Mouse (Mus musculus) left cerebral cortex, adult 2 months (tissue): Measurements from ENCODE around the gene Ppox. TPM values are rescaled to one million over a fixed set of nuclear protein-coding genes. Genes with fewer than 3 reads are reported as not detected.

ENCODE experiments used
- DNase-seq, 2 experiments: peaks; one replicate each; pipeline ENCODE4 v3.0.0; 2021 to 2022; ENCODE audit warnings: low spot score in 2 of 2, mixed read lengths in 1 of 2; ENCODE audit errors: extremely low spot score in 1 of 2
- H3K27ac ChIP-seq: fragments of 200-600 bp; 2 replicates; pipeline ENCODE4 v1.8.1; 2022
- H3K4me3 ChIP-seq: fragments of 200-600 bp; 2 replicates; pipeline ENCODE4 v1.8.1; 2022
- CTCF ChIP-seq: fragments of 200-600 bp; IDR thresholded peaks from 2 replicates; pipeline ENCODE4 v1.8.1; 2022; ENCODE audit warnings: antibody characterized with exemption, mild to moderate bottlenecking, moderate library complexity
- intact Hi-C: fragments of 180-260 bp; cut with DNase I; formaldehyde crosslinking; loops from one replicate; pipeline ENCODE4 v1.15.1; 2025
- total RNA-seq, 2 experiments: library from RNA; stranded (reverse); gene quantifications; 2 replicates each; pipeline ENCODE4 v1.2.3; 2021

Gene Ppox
- total RNA-seq, 2 experiments from 2014 or later, result 26.0 to 32.1 TPM

DNA sequence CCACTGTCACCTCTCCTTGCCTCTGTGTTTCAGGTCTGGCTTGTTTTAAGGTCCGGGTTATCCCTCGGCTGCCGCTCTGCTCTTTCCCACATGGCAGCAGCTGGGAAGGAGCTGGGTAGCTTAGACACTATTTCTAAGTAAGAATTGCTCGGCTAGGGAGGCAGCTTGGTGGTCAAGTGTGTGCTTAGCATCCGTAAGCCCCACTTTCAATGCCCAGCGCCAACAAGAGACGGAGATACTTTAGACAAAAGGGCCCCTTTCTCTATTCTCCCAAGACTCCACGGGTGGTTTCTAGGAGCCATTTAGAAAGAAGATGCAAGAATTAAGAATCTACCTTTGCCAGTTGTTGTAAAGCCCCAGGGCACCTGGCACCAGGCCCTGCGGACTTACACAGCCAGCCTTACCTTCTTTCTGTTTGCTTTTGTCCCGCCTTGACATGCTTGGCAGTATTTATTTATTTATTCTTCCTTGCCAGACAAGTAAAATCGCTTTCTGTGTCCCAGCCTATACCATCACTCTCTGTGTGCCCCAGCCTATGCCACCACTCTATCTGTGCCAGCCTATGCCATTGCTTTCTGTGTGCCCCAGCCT is 5.7 kb downstream of the Ppox start:
- no peak for DNase-seq
- H3K27ac ChIP-seq, result no peak overlapping the region
- no peak overlapping the region for H3K4me3 ChIP-seq
- intact Hi-C loops, result no loop called here
- TF ChIP-seq CTCF, result no peak

DNA sequence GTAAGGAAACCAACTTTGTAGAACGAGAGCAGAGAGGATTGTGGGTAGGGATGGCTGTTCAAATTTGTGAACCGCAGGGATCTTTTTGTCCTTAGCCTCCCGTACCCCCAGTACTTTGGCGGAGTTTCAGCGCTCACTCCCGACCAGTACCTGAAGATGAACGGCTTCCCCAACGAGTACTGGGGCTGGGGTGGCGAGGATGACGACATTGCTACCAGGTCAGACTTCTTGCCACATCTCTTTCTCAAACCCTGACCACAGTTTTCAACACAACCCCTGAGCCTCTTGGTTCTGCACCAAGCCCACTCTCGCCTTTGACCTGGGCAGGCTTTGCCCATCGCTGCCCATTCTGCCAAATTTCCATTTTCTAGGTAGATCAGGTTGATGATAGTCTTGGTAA is 6.8 kb downstream of the Ppox start:
- no peak overlapping the region for H3K27ac ChIP-seq
- TF ChIP-seq CTCF, result no peak
- H3K4me3 ChIP-seq, result no peak overlapping the region
- no peak for DNase-seq
- intact Hi-C loops, result no loop called here

DNA sequence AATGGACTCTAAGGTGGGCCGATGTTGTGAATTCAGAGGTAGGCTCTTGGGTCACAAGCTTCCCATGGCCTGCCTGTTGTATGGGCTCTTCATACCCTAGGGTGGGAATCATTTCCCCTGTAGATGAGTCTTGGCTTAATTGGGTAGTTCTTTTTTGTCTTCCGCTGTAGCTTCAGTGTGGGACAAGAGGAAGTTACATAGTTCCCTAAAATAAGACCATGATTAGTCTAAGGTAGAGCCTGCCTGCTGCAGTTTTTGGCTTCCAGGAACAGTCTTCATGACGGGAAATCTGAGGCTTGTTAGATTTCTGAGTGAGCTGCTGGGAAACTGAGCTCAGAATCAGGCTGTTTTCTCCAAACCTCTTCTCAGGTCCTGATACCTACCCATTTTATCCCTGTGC is 8.9 kb downstream of the Ppox start:
- intact Hi-C loops, result no loop called here
- Histone ChIP-seq H3K27ac (no peak overlapping the region), H3K4me3 (no peak overlapping the region)
- no peak for TF ChIP-seq CTCF
- DNase-seq, result no peak

DNA sequence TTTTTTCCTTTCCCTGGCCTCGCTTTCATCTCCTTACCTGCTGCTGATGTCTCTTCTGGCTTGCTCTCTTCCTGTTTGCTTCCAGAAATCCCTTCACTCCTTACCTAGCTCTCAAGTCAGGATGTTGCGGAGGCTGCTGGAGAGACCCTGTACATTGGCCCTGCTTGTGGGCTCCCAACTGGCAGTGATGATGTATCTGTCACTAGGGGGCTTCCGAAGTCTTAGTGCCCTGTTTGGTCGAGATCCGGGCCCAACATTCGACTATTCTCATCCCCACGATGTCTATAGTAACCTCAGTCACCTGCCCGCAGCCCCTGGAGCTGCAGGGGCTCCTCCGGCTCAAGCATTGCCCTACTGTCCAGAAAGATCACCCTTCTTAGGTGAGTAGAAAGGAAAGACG is 9.4 kb downstream of the Ppox start:
- no peak for TF ChIP-seq CTCF
- no peak for DNase-seq
- H3K27ac ChIP-seq, result no peak overlapping the region
- intact Hi-C loops, result no loop called here
- peak overlapping the region; percentile 89 for H3K4me3 ChIP-seq

DNA sequence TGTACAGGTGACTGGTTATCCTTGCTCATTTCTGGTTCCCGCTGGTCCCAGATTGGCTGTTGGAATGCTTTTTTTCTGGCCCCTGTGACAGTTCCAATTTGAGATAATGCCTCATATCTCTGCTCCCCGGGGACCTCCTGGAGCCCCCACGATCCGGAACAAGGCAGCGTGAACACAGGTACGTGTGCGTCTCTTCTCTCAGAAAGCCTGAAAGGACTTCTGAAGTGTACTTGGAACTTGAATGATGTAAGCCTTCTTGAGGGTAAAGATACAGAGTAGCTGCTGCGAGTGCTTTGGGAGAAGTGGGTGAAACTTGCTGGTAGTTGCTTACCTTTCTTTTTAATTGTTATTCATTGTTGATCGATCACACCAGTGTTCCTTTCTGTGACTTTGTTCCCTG is 9.8 kb downstream of the Ppox start:
- intact Hi-C loops, result no loop called here
- no peak overlapping the region for H3K27ac ChIP-seq

GRCm38 (mm10) chr1:171270573-171270900 is 10.4 kb downstream of the Ppox start:
- H3K4me3 ChIP-seq, result peak overlapping the region; percentile 89
- no peak for DNase-seq
- H3K27ac ChIP-seq, result peak overlapping the region; percentile 89
- TF ChIP-seq CTCF, result no peak
- intact Hi-C loops, result loop anchor here (1.0 kb wide), 1 partner anchor 11 kb away; the partner anchor contains the start of gene Ppox

More for the DNA sequence above, 9.8 kb downstream of the Ppox start:
- no peak for TF ChIP-seq CTCF
- no peak for DNase-seq
- peak overlapping the region; percentile 89 for H3K4me3 ChIP-seq

DNA sequence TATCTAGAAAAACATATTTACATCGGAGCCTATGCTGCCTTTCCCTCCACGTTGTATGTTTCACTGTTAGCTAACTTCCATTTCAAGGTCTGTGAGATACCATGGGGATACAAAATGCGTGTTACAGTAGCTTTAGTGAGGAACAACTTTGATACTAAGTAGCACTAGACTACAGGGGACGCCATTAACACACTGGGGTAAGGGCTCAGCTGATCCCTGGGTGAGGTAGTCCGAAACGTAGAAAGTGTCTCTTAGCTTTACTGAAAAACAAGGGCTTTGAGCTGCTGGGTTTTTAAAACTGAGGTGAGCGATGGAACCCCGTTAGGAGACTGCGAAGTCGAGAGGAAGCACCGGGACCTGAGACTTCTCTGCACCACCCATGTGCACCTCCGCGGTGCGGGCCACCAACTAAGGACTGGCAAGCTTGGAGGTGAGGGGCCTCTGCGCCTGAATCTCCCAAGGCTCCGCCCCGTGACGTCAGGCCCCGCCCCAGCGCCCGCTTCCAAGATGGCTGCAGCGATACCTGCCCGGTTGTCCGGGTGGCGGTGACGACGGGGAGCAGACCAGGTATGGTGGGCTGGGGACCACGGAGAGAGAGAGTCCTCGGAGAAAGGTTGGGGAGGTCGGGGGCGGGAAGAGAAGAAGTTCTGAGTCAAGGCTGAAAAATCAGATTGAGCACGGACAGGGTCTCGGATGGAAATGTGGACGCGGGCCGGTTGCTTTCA is 11.0 kb downstream of the Ppox start, which contains the start of gene B4galt3:
TSS of gene B4galt3 (plus strand) at position 481 of the 725 bp plus-strand sequence.
- H3K27ac ChIP-seq, result peak within 1 kb of the TSS; percentile 89
- DNase-seq, result peak; percentile 94 to 97
- H3K4me3 ChIP-seq, result peak within 1 kb of the TSS; percentile 89
- no peak for TF ChIP-seq CTCF
- intact Hi-C loops, result loop anchor here (1.0 kb wide), 1 partner anchor 11 kb away; the partner anchor contains the start of gene Ppox

- intact Hi-C loops, result no loop called here
These were observed 12.6 kb downstream of the Ppox start for GRCm38 (mm10) chr1:171268341-171268740.

DNA sequence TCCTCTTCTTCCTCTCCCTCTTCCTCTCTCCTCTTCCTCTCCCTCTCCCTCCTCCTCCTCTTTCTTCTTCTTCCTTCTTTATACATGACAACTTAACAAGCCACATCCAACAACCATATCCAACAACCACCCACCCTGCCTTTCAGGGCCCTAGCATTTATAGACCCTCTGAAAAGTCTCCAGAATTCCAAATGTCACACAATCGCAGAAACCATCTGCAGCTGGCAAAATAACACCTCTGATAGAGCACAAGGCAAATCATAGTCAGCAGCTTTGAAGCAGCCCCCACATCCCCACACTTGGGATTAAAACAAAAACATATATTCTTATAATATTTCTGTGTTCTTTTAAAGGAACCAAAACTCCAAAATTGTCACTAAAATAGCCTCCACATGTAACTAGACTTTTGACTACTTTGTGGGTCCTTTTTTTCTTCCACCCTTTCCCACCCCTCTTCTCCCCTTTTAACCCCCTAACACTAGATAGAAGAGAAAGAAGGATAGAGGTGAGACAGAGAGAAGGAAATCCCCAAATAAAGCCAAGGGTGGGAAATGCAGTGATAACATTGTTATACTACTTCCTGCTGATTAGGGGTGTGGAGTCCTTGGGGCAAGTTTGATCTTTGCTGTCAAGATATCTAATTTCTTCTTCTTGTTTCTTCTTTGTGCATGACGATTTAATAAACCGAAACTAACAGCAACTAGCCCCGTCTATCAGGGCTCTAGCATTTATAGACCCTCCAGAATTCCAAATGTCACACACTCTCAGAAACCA is 14.8 kb downstream of the Ppox start:
- Histone ChIP-seq H3K4me3 (no peak overlapping the region), H3K27ac (no peak overlapping the region)
- DNase-seq, result no peak
- TF ChIP-seq CTCF, result no peak
- intact Hi-C loops, result no loop called here

More at GRCm38 (mm10) chr1:171268341-171268740, 12.6 kb downstream of the Ppox start:
- no peak for TF ChIP-seq CTCF
- H3K27ac ChIP-seq, result no peak overlapping the region
- DNase-seq, result no peak
- no peak overlapping the region for H3K4me3 ChIP-seq

- Histone ChIP-seq H3K27ac (peak overlapping the region; percentile 59; the same call in 1 of the 2 replicates), H3K4me3 (no peak overlapping the region)
- TF ChIP-seq CTCF, result no peak; the same call in none of the 2 replicates
- intact Hi-C loops, result no loop called here
- no peak for DNase-seq
These were observed 17.1 kb downstream of the Ppox start for GRCm38 (mm10) chr1:171263666-171264461.

- no peak for DNase-seq
- intact Hi-C loops, result no loop called here
- no peak overlapping the region for H3K4me3 ChIP-seq
These were observed 17.8 kb downstream of the Ppox start for GRCm38 (mm10) chr1:171263185-171263611.

More at GRCm38 (mm10) chr1:171263185-171263611, 17.8 kb downstream of the Ppox start:
- TF ChIP-seq CTCF, result no peak
- H3K27ac ChIP-seq, result peak overlapping the region; percentile 59; the same call in 1 of the 2 replicates
